Mouse (Mus musculus): ENCODE measurements around the gene Zfp839.
A peak's percentile ranks its signal among the peaks of the same experiment; 100 is the strongest.

The Zfp839 gene

DNA sequence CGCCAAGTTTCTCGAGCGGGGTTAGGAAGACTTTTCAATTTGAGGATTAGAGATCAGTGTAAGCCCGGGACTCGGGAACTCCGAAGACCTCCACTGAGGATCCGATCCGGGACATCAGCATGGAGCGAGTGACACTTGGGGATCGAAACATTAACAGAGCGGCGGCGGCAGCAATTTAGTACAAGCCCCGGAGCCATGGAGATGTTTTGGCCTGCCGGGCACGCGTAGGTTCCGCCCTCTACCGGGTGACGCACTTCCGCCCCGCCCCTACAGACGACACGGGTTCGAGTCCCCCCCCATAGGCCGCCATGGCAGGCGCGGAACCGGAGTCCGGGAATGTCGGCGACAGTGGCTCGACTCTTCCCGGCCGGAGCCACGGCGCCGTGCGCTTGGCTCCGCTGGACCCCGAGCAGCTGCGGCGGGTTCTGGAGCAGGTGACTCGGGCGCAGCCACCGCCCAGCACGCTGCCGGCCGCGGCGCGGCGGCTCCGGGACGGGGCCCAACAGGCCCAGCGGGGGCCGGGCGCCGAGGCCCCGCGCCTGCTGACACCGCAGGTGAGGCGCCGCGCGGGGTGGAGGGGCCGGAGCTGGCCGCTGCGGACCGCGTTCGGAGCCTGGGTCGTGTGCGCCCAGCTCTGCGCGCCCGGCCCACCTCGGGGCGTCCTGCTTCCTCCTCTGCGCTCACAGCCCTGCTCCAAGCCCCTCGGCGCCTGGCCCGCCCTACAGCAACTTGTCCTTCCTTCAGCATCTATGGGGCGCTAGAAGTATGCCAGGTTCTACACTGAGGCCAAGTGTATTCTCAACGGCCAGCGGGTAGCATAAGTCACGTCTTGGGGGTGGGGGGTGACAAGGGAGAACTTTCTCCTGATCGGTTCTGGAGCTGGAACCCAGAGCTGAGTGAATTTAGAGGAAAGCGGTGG is at the start of gene Zfp839:
Gene Zfp839 (plus strand): TSS at position 244 of the 919 bp plus-strand sequence.
- peak; percentile 92 for DNase-seq (ENCODE audit: low spot score in 2 of 2)

DNA sequence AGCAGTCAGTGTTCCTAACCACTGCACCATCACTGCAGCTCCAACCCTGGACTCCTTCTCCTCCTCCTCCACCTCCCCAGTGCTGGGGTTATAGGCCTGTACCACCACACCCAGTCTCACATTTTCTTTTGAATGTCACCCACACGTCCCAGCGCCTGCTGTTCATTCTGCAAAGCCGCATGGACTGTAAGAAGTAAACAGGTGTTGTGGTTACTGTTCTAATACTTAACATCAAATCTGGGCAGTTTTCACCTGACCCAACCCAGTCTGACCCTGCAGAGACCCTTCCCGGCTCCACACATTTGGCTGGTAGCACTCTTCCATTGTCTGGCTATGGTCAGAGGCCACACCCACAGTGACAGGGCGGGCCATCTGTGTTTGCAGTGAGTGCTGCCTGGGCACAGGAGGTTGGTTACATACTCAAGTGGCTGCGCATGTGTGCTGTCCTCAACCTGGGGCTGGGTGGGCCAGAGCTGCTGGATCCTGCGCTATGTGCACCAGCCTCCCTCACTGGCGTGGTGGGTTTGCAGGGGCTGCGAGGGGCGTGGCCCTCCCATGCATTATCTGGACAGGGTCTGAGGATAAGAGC is 48.1 kb upstream of the Zfp839 start:
- no peak for DNase-seq (ENCODE audit: low spot score in 2 of 2)

DNA sequence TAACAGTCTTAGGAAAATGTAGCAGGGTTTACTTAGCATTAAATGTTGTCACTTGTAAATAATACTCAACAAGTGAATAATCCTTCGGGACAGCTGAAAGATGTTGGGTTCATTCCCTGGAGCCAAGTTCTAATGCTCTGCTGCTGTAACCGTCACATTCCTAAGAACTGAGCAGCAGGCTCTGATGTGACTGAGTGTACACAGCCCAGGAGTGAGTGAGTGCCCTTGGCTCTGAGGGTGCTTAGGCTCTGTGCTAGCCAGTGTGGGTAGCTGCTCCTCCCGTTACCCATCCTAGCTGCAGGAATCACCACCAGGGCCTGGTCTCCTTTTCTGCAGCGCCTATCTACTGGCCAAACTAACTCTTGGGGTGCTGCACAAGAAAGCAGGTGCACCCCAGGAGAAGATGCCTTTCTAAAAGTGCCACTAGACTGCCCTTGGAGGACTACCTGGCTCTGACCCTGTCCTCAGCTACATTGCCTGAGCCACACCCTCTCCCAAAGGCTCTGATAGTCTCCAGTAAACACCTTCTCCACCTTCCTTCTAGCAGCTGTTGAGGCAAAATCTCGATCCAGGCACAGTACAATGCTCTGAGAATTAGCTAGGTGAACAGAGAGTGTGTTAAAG is 47.3 kb upstream of the Zfp839 start:
- no peak for DNase-seq (ENCODE audit: low spot score in 2 of 2)

DNA sequence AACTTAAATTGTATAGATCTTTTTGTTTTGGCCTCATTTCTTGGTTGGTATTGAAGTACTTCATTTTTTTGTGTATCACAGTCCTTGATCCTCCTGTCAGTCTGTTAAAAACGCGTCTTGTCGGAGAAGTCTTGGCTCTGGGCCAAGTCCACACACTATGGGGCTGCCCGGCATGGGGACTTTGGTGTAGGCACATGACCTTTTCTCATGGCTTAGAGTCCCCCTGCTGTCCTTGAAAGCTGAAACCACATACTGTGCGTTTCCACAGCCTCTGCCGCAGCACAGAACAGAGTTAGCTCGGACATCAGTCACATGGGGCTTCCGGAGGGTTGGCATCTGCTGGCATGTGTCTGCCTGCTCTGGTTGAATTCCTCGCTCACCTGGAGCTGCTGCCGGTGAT is 45.8 kb upstream of the Zfp839 start:
- DNase-seq (ENCODE audit: low spot score in 2 of 2), result peak in 1 of 2 experiments; percentile 50

DNA sequence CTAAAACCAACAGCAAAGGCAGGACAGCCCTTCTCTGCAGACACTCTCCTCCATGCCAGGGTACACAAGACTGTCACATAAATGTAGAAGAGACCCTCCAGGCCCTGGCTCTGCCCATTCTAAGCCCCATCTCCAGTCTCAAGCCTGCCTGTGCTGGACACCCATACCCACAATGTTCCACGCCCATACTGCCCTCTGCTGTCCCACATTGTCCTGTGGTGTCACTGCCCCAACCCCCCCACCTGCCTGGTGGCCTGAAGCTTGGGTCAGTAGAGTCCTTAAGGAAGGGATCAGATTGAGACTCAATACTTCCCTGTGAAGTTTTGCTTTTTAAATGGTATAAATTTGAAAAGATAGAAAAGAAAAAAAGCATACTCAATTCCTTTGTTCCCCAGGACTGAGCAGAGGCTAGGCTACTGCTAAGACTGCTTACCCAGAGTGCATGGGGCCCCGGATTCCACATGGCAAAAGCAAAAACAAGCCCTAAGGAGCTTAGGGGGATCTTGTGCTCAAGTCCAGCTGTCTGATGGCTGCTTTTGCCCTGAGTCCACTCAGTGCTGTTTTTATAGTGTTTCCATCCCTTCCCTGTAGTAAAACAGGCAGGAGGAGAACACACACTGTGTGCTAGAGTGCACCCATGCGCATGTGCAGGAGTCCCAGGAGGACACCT is 43.6 kb upstream of the Zfp839 start:
- no peak for DNase-seq (ENCODE audit: low spot score in 2 of 2)

DNA sequence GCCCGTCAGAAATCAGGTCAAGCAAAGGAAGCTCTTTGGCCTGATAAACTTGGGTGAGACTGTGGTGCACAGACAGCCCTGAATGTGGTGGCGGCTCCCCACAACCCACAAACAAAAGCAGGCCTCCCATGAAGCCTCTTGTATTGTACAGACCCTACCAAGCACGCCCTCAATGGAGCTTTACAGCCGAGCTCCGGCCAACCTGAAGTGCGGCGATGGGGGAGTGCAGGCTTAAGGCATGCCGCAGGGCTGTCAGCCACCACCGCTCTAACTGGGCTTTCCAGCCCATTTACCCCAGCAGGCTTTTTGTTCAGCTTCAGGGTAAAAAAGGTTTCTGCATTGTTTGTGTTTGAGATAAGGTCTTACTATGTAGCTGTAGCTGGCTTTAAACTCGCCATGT is 41.6 kb upstream of the Zfp839 start:
- DNase-seq (ENCODE audit: low spot score in 2 of 2), result no peak

DNA sequence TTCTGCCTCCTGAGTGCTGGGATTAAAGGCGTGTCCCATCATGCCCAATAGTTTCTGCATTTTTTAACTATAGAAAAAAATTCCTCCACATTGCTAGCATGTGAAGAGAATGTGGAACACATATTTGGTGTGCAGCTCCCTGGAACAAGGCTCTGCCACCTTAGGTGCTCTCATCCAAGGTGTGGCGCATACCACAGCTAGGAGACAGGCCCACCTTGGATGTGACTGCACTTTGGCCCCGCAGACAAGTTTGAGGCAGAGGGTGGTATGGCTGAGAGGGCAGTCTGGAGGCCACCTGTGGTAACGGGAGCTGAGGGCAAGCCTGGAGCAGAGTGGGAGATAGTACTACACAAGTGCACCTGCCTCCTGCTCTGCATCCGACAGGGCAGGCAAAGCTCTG is 41.2 kb upstream of the Zfp839 start:
- no peak for DNase-seq (ENCODE audit: low spot score in 2 of 2)

DNA sequence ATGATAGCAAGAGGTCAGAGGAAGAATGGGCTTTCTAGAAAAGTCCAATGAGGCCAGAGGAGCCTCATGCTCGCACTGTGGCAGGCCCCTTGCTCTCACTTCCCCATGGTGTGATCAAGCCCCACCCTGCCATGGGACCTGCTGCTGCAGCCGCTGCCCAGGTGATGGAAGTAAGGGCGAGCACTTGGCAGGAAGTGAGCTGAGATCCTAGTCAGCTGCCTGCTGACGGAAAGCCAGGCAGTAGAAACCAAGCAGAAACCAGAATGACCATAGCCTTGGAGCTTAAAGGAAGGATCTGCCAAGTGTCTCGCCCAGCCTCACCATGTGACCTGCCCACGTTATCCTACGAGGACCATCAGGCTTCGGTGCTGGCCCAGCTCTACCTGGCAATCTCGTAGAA is 36.9 kb upstream of the Zfp839 start:
- no peak for DNase-seq (ENCODE audit: low spot score in 2 of 2)

DNA sequence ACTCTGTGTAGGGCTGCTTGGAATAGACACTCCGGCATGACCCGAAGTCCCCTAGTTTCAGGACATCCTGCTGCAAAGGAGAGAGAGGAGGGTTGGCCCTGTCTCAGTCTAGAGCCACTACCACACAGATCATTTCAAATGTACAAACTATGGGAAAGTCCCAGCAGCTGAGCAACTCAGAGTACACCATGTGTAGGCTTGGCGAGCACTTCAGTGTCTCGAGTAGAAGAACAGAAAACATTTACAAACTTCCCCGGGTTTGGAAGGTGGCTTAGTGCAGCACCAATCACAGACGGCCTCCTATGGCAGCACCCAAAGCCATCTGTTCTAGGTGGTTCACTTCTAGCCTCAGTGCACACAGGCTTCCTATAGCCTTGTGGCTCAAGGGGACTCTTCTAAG is 36.4 kb upstream of the Zfp839 start:
- DNase-seq (ENCODE audit: low spot score in 2 of 2), result no peak

DNA sequence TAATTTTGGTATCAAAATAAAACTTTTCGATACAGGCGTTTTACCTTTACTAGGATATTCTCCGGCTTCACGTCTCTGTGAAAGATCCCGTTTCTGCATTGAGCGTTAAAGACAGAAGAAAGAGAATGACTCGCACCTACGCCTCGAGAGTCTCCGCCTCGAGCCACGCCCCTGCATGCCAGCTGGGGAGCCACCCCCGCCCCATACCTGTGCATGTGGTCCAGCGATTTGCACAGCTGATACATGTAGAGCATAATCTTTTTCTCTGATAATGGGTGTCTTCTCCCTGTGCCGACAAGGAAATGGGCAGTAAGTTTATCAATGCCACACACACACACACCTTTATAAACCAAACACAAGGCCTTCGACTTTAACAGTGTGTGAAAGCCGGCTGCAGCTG is 35.1 kb upstream of the Zfp839 start:
- DNase-seq (ENCODE audit: low spot score in 2 of 2), result no peak

DNA sequence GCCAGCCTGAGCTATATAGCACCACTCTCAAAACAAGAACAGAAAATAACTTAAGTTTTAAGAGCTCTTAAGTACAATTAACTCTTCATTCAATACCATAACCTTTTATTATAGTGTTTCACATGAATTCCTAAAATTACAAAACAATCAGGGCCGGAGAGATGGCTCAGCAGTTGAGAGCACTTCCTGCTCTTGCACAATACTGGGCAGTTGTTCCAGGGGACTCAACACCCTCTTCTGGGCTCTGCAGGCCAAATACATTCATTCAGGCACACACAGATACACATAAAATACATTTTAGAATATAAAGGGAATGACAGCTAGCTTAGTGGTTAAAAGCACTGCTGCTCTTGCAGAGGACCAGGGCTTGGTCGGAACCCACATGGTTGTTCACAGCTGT is 33.2 kb upstream of the Zfp839 start:
- DNase-seq (ENCODE audit: low spot score in 2 of 2), result no peak

DNA sequence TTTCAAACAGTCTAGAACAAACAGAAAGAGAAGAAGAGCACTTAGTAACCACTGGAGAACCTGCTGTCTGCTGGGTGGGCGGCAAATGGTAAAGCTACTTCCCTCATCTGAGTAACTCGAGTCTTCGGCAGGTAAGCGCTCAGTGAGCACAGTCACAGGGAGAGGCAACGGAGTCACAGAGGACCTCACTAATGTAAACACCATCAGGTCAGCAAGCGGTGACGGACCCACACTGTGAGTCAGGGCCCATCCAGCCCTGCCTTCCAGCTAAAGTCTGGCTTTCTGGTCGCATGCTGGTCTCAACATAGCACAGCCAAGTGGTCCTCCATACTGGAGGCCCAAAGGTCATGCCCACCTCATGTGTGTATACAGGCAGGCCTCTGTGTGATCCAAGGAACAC is 30.7 kb upstream of the Zfp839 start:
- no peak for DNase-seq (ENCODE audit: low spot score in 2 of 2)

DNA sequence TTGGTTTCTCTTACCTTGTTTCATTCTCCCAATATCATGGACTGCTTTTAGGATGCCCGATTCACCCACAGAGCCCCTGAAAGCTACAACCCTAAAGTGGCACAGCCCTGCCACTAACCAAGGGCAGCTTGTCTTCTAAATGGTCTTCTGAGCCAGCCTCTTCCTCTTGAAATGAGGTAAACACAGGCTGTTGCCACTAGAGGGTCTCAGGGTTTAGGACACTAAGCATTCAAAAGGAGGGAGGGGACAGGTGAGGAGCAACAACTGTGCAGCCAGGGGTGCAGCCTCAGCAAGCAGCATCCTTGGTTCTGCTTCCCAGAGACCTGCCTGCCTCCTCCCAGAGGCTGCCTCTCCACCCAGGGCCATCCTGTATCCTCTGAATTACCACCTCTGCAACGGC is 28.3 kb upstream of the Zfp839 start:
- no peak for DNase-seq (ENCODE audit: low spot score in 2 of 2)

DNA sequence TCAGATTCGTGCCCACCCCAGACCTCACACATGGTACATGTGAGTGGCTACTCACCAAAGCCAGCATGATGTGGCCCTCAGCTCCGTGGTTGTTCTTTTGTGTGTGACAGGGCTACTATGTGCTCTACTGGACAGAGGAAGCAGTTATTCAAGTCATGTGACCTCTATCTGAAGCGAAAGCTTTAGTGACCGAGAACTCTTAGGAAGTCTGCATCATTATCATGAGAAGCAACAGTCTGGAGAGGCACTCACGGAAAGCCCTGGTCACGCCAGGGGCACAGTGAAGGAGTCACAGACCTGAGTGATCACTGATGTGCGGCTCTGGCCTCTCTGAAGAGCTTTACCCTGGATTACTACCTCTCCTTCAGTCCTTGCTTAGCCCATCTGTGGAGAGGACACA is 27.7 kb upstream of the Zfp839 start:
- no peak for DNase-seq (ENCODE audit: low spot score in 2 of 2)

DNA sequence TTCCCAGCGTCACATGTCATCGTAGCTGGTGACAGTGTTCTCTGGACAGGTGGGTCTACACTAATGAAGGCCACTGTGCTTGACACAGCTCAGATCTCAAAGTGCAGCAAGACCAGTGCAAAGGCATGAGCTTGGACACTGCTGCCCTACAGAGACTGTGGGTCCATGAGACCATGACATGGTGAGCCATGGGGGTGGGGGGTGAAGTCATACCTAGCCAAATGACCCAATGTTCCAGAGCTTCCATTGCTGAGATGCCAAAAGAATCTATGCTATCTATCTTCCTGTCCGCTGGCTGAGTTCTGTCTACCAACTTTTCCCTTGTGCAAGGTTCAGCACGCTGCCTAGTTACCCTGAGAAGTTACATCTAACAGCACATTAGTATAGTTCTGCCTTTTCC is 21.1 kb upstream of the Zfp839 start:
- DNase-seq (ENCODE audit: low spot score in 2 of 2), result no peak

DNA sequence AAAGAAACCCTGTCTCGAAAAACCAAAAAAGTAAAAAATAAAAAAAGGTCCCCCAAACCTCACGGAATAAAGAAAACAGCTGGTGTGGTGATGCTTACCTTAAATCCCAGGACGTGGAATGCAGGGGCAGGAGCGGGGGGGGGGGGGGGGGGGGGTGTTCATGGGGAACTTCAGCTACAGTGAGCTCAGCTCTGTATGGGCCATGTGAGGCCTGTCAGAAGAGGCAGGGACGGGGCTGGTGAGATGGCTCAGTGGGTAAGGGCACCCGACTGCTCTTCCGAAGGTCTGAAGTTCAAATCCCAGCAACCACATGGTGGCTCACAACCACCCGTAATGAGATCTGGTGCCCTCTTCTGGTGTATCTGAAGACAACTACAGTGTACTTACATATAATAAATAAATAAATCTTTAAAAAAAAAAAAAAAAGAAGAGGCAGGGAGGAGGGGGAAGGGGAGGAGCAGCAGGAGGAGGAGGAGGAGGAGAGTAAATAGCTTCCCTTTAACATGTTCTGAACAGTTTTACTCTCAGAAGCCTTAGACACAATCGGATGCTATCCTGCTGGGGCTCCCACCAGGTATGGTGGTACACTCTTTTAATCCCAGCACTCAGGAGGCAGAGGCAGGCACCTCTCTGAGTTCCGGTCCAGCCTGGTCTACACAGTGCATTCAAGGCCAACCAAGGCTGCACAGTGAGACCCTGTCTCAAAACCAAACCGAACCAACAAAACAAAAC is 19.6 kb upstream of the Zfp839 start:
- DNase-seq (ENCODE audit: low spot score in 2 of 2), result no peak

DNA sequence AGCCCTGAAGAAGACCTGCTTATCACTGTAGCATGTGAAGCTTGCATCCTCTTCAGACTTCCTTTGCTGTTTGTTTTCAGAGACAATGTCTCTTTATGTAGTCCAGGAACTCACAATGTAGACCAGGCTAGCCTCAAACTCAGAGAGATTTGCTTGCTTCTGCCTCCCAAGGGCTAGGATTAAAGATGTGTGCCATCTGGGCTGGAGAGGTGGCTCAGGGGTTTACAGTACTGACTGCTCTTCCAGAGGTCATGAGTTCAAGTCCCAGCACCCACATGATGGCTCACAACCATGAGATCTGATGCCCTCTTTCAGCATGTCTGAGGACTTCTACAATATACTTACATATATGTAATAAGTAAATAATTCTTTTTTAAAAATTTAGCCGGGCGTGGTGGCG is 14.9 kb upstream of the Zfp839 start:
- no peak for DNase-seq (ENCODE audit: low spot score in 2 of 2)

DNA sequence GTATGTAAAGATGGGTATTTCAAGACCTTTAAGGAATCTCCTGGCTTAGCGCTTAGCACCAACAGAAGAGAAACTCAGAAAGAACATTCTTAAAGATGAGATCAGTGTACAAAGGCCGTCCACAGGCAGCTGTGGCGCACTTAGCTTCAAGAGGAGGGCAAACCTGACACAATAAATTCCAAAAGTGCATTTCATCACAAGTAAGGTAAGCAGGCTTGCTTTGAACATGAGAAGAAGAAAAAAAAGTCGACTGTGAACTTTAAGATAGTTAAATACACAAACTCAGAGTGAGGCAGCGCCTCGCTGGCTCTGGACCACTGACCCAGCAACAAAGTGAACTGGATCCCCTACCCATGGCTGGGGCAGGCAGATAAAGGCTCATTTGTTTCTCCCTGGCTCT is 13.3 kb upstream of the Zfp839 start:
- DNase-seq (ENCODE audit: low spot score in 2 of 2), result no peak

DNA sequence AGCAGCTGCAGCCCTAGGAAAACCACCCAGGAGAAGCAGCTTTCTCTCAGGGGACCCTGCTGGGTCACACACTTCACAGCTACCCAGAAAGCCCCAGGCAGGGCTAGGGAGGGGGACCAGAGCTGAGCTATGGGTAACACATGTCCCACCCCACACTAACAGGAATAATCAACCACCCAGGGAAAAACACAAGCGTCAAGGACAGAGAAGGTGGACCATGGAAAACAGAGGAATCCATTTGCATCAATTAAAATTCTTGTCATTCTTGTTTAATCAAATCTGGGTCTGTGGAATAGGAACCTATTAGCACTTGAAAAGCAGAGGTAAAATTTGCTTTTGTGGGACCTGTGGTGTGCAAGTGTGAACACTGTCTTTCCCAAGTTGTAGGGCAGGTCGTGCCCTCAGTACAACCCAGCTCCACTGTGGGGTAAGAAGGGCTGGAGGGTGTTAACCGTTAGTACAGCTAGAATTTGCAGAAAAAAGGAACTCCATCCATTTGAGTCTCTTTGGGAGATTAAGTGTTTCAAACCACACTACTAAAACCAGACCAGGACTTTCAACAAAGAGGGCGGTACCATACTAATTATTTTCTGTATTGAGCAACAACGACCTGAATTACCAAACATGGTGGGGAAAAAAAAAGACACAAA is 12.7 kb upstream of the Zfp839 start:
- no peak for DNase-seq (ENCODE audit: low spot score in 2 of 2)

DNA sequence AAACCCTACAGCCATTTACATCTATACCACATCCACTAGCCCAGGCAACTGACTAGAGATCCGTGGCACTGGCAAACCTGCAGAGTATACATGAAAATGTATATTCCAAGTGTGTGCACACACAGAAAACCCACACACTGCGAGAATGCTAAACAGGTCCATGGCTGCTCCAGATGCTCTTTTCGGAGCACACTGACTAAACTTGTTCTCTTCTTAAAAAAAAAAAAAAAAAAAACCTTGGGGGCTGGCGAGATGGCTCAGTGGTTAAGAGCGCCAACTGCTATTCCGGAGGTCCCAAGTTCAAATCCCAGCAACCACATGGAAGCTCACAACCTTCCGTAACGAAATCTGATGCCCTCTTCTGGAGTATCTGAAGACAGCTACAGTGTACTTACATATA is 12.2 kb upstream of the Zfp839 start:
- no peak for DNase-seq (ENCODE audit: low spot score in 2 of 2)
